Mouse (Mus musculus) limb, embryonic 11.5 days (tissue): ENCODE measurements around the gene Eif4g3. TPM values are rescaled to one million over a fixed set of nuclear protein-coding genes. Genes with fewer than 3 reads are reported as not detected.
"Not testable (repeated sequence)": the region's sequence is repeated elsewhere in the genome, so short reads cannot be mapped to it uniquely, and the experiment has no call there.

Source experiments
- ATAC-seq: fragments of 200-750 bp; cut with Nextera tagmentation; 2 replicates; pipeline ENCODE4 v1.8.0; 2017; ENCODE audit warnings: low read depth; ENCODE audit not compliant: insufficient number of reproducible peaks, low FRiP score, low TSS enrichment
- DNase-seq: peaks from one replicate; pipeline ENCODE4 v3.0.0-alpha.2; 2015; ENCODE audit warnings: low spot score
- H3K27ac ChIP-seq: fragments of 300-500 bp; sonication (generic); replicated peaks from 2 replicates; pipeline ENCODE4 v1.5.1; 2014; ENCODE audit warnings: low read depth, mild to moderate bottlenecking, low read length
- H3K27me3 ChIP-seq: fragments of 300-500 bp; sonication (generic); 2 replicates; pipeline ENCODE4 v1.6.1; 2014; ENCODE audit warnings: mild to moderate bottlenecking, low read length, mixed read lengths; ENCODE audit not compliant: control insufficient read depth, insufficient read depth
- H3K36me3 ChIP-seq: fragments of 300-500 bp; sonication (generic); 2 replicates; pipeline ENCODE4 v1.6.1; 2014; ENCODE audit warnings: mild to moderate bottlenecking, low read length, moderate library complexity, mixed read lengths; ENCODE audit not compliant: control insufficient read depth, insufficient read depth
- H3K4me1 ChIP-seq: fragments of 300-500 bp; sonication (generic); 2 replicates; pipeline ENCODE4 v1.6.1; 2014; ENCODE audit warnings: low read length, mixed read lengths; ENCODE audit not compliant: control insufficient read depth, insufficient read depth
- H3K4me2 ChIP-seq: fragments of 300-500 bp; sonication (generic); 2 replicates; pipeline ENCODE4 v1.6.1; 2014; ENCODE audit warnings: low read depth, mild to moderate bottlenecking, moderate library complexity; ENCODE audit not compliant: severe bottlenecking
- H3K4me3 ChIP-seq: fragments of 300-500 bp; sonication (generic); 2 replicates; pipeline ENCODE4 v1.5.1; 2014; ENCODE audit warnings: low read depth, low read length
- H3K9ac ChIP-seq: fragments of 300-500 bp; sonication (generic); 2 replicates; pipeline ENCODE4 v1.6.1; 2014; ENCODE audit warnings: mild to moderate bottlenecking, low read length
- H3K9me3 ChIP-seq: fragments of 300-500 bp; sonication (generic); 2 replicates; pipeline ENCODE4 v1.6.1; 2016; ENCODE audit warnings: low read length; ENCODE audit not compliant: control insufficient read depth
- WGBS: fragments of 180-500 bp; shearing (Covaris S2); extraction: QIAGEN DNeasy Blood & Tissue Kit; methylation state at CpG from one replicate; pipeline ENCODE4 v1.1.7; 2014; 5-methylcytosine and 5-hydroxymethylcytosine counted together
- polyA plus RNA-seq: library from polyadenylated mRNA; unstranded; fragments of >200 nt; fragmentation: Nextera tagmentation; extraction: Ambion mirVana; gene quantifications from 2 replicates; pipeline ENCODE4 v1.2.1, GENCODE M21; 2014

Eif4g3 gene
- polyA plus RNA-seq, 1 experiment from 2014 or later = 45.5 TPM

- no peaks in the 10 kb centered on the region for H3K4me1 ChIP-seq
- no peak overlapping the region for H3K4me2 ChIP-seq
- H3K9ac ChIP-seq = no peak overlapping the region
- H3K9me3 ChIP-seq = peaks cover 5% of the 10 kb centered on the region; the same call in 1 of the 2 replicates
- H3K4me3 ChIP-seq = no peak overlapping the region
- no peak overlapping the region for H3K27ac ChIP-seq
- peaks cover 40% of the 10 kb centered on the region for H3K36me3 ChIP-seq
- DNase-seq = no peak
- ATAC-seq = no peak
- no peaks in the 10 kb centered on the region for H3K27me3 ChIP-seq
- 87% methylated on average over 13 of the region's 13 CpGs for WGBS
Observed at GRCm38 (mm10) chr4:137959889-137960665, 32.7 kb upstream of the Eif4g3 start.

- H3K27ac ChIP-seq = no peak overlapping the region
- no peak for DNase-seq
- peaks cover 5% of the 10 kb centered on the region; the same call in 1 of the 2 replicates for H3K9me3 ChIP-seq
- ATAC-seq = no peak
- no peak overlapping the region for H3K4me3 ChIP-seq
- H3K9ac ChIP-seq = no peak overlapping the region
- H3K4me1 ChIP-seq = no peaks in the 10 kb centered on the region
- no peak overlapping the region for H3K4me2 ChIP-seq
- WGBS = 89% methylated on average over 11 of the region's 11 CpGs
- peaks cover 38% of the 10 kb centered on the region for H3K36me3 ChIP-seq
- no peaks in the 10 kb centered on the region for H3K27me3 ChIP-seq
Observed at GRCm38 (mm10) chr4:137960757-137961156, 32.1 kb upstream of the Eif4g3 start.

DNA sequence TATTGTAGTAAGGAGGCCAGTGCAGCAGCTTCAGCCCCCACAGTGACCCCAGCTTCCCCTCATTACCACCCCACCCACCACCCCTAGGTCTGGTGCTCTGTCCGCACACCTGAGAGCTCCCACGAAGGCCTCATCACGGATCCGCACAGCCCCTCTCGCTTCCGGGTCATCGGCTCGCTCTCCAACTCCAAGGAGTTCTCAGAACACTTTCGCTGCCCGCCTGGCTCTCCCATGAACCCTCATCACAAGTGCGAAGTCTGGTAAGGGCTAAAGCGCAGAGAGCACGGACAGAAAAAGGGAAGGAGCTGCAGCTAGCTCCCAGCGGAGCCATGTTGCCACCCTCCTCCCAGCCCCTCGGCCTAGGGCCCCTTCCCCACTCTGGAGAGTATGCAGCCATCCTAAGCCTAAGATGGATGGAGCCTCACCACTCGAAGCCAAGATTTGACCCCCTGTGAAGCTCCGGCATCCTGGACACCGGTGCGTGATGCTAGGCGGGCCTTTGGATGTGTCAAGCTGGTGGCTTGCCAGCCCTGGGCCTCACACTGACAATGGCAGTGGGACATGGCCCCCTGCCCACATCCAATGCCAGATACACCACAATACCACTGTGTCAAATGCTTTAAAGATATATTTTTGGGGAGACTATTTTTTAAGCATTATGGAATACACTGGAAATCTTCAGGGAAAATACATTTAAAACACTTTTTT, 30.0 kb upstream of the Eif4g3 start:
- Histone ChIP-seq H3K27me3 (no peaks in the 10 kb centered on the region), H3K9ac (no peak overlapping the region), H3K27ac (no peak overlapping the region), H3K4me2 (no peak overlapping the region), H3K9me3 (peaks cover 5% of the 10 kb centered on the region; the same call in 1 of the 2 replicates), H3K4me3 (no peak overlapping the region), H3K4me1 (no peaks in the 10 kb centered on the region), H3K36me3 (peaks cover 34% of the 10 kb centered on the region)
- no peak for DNase-seq
- 93% methylated on average over 20 of the region's 20 CpGs for WGBS
- no peak for ATAC-seq

DNA sequence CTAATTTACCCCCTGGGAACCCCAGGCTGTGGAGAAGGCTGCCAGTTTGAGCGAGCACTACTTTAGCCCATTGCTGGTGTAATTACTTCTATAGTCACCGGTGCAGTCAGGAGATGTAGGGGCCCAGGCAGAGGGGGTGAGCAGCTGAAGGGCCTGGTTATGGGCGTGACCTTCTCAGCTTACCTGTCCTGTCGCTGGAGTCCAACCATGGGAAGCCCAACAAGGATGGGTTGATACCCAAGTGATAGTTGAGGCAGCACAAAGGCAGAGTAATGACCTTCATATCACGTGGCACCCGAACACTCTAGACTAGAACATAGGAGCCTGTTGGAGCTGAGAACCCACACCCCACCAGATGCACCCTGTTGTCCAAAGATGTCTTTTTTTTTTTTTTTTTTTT, 29.4 kb upstream of the Eif4g3 start:
- Histone ChIP-seq H3K4me1 (no peaks in the 10 kb centered on the region), H3K4me2 (no peak overlapping the region), H3K27me3 (no peaks in the 10 kb centered on the region), H3K4me3 (no peak overlapping the region), H3K27ac (no peak overlapping the region), H3K9me3 (peaks cover 5% of the 10 kb centered on the region; the same call in 1 of the 2 replicates), H3K36me3 (peaks cover 30% of the 10 kb centered on the region), H3K9ac (no peak overlapping the region)
- no peak for ATAC-seq
- 93% methylated on average over 6 of the region's 6 CpGs for WGBS
- no peak for DNase-seq

GRCm38 (mm10) chr4:137963881-137964584, 28.8 kb upstream of the Eif4g3 start:
- ATAC-seq = no peak
- peak; percentile 84 for DNase-seq
- Histone ChIP-seq H3K27ac (no peak overlapping the region), H3K4me3 (no peak overlapping the region), H3K4me2 (no peak overlapping the region), H3K9ac (no peak overlapping the region), H3K4me1 (no peaks in the 10 kb centered on the region), H3K27me3 (no peaks in the 10 kb centered on the region), H3K36me3 (peaks cover 25% of the 10 kb centered on the region), H3K9me3 (peaks cover 5% of the 10 kb centered on the region; the same call in 1 of the 2 replicates)
- 72% methylated on average over 9 of the region's 9 CpGs for WGBS

DNA sequence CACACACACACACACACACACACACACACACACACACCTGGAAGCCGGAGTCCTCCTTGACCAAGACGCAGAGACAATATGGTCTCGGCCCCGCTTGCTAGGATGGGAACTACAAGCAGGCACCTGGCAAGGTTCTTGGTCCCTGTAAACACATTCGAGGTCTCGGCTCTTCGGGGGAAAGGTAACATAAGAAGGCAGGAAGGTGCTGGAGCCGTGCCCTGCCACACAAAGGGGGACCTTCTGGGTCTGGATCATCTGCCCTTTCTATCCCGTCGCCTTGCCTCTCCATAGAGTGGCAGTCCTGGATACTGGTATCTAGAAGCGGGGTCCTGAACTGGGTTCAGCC, 28.3 kb upstream of the Eif4g3 start:
- Histone ChIP-seq H3K9ac (no peak overlapping the region), H3K4me2 (no peak overlapping the region), H3K36me3 (peaks cover 20% of the 10 kb centered on the region), H3K27ac (no peak overlapping the region), H3K27me3 (no peaks in the 10 kb centered on the region), H3K4me3 (no peak overlapping the region), H3K4me1 (no peaks in the 10 kb centered on the region), H3K9me3 (peaks cover 2% of the 10 kb centered on the region; the same call in 1 of the 2 replicates)
- no peak for ATAC-seq
- DNase-seq = no peak
- WGBS = 94% methylated on average over 11 of the region's 11 CpGs

DNA sequence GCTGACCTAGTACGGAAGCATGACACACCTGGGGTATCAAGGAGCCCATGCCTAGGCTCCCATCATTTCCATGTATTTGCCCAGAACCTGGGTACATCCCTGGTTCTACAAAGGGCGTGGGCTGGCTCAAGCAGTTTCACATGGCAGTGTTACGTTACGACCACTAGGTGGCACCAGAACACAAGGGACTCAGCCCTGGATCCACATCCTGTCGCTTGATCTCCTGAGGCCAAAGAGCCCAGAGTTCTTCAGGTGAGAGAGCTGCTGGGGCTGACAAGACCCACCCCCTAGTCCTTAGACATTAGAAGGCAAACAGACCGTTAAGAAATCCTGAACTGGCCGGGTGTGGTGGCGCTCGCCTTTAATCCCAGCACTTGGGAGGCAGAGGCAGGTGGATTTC, 24.6 kb upstream of the Eif4g3 start:
- peak; percentile 82 for DNase-seq
- no peak overlapping the region for H3K4me3 ChIP-seq
- 0 out of 2 replicates have a peak, but pooled peaks have one; percentile 44 for ATAC-seq
- H3K4me2 ChIP-seq = no peak overlapping the region
- no peak overlapping the region for H3K9ac ChIP-seq
- H3K36me3 ChIP-seq = no peaks in the 10 kb centered on the region; the same call in none of the 2 replicates
- WGBS = 9% methylated on average over 9 of the region's 9 CpGs
- no peaks in the 10 kb centered on the region for H3K27me3 ChIP-seq
- no peaks in the 10 kb centered on the region for H3K4me1 ChIP-seq
- H3K27ac ChIP-seq = no peak overlapping the region
- H3K9me3 ChIP-seq = no peaks in the 10 kb centered on the region

GRCm38 (mm10) chr4:137970623-137971199, 22.1 kb upstream of the Eif4g3 start:
- not testable (repeated sequence) for H3K36me3 ChIP-seq, H3K27me3 ChIP-seq, H3K9ac ChIP-seq, H3K4me1 ChIP-seq, ATAC-seq, H3K4me3 ChIP-seq, H3K9me3 ChIP-seq, H3K4me2 ChIP-seq, DNase-seq, H3K27ac ChIP-seq
- WGBS = no CpG with 5 or more reads among the region's 11 CpGs
